Mouse (Mus musculus): Measurements from ENCODE around the gene Gm9573. TPM values are rescaled to one million over a fixed set of nuclear protein-coding genes. Genes with fewer than 3 reads are reported as not detected.

Gene Gm9573
- polyA plus RNA-seq, 1 experiment from 2014 or later = not detected

Other genes with a start within 250 kb of the Gm9573 start
- 1.9 and 2.5 TPM in 2 replicates for gene H2-Q4, start 247.0 kb downstream of the Gm9573 start, polyA plus RNA-seq (2014; fragmentation: Nextera tagmentation; extraction: Ambion mirVana)
- gene H2-Q6, start 201.8 kb downstream of the Gm9573 start, polyA plus RNA-seq (2014; fragmentation: Nextera tagmentation; extraction: Ambion mirVana) = 0.33 and 0.93 TPM in 2 replicates
- gene H2-Q7, start 187.5 kb downstream of the Gm9573 start, polyA plus RNA-seq (2014; fragmentation: Nextera tagmentation; extraction: Ambion mirVana) = 9.3 and 10.0 TPM in 2 replicates
- 0.11 and 0.12 TPM in 2 replicates for gene H2-Q10, start 156.5 kb downstream of the Gm9573 start, polyA plus RNA-seq (2014; fragmentation: Nextera tagmentation; extraction: Ambion mirVana)
- gene Pou5f1, start 120.6 kb downstream of the Gm9573 start, polyA plus RNA-seq (2014; fragmentation: Nextera tagmentation; extraction: Ambion mirVana) = not detected in 2 replicates
- 56.7 and 57.7 TPM in 2 replicates for gene Tcf19, start 109.8 kb downstream of the Gm9573 start, polyA plus RNA-seq (2014; fragmentation: Nextera tagmentation; extraction: Ambion mirVana)
- gene Cchcr1, start 109.5 kb downstream of the Gm9573 start, polyA plus RNA-seq (2014; fragmentation: Nextera tagmentation; extraction: Ambion mirVana) = 8.9 and 10.8 TPM in 2 replicates
- gene Psors1c2, start 93.4 kb downstream of the Gm9573 start, polyA plus RNA-seq (2014; fragmentation: Nextera tagmentation; extraction: Ambion mirVana) = 0.22 and 0.46 TPM in 2 replicates
- gene Cdsn, start 74.5 kb downstream of the Gm9573 start, polyA plus RNA-seq (2014; fragmentation: Nextera tagmentation; extraction: Ambion mirVana) = 0.08 TPM in 1 of 2 replicates, not detected in the other
- gene 2300002M23Rik, start 59.2 kb downstream of the Gm9573 start, polyA plus RNA-seq (2014; fragmentation: Nextera tagmentation; extraction: Ambion mirVana) = not detected in 2 replicates
- not detected in 2 replicates for gene Sfta2, start 25.1 kb downstream of the Gm9573 start, polyA plus RNA-seq (2014; fragmentation: Nextera tagmentation; extraction: Ambion mirVana)
- 0.14 TPM in 1 of 2 replicates, not detected in the other for gene Mucl3, start 17.1 kb upstream of the Gm9573 start, polyA plus RNA-seq (2014; fragmentation: Nextera tagmentation; extraction: Ambion mirVana)
- gene Vars2, start 41.0 kb upstream of the Gm9573 start, polyA plus RNA-seq (2014; fragmentation: Nextera tagmentation; extraction: Ambion mirVana) = 9.8 and 10.5 TPM in 2 replicates
- 39.3 TPM in 2 replicates for gene Gtf2h4, start 47.1 kb upstream of the Gm9573 start, polyA plus RNA-seq (2014; fragmentation: Nextera tagmentation; extraction: Ambion mirVana)
- 78.4 and 92.1 TPM in 2 replicates for gene Ddr1, start 78.0 kb upstream of the Gm9573 start, polyA plus RNA-seq (2014; fragmentation: Nextera tagmentation; extraction: Ambion mirVana)
- 2.5 and 4.0 TPM in 2 replicates for gene Ier3, start 195.0 kb upstream of the Gm9573 start, polyA plus RNA-seq (2014; fragmentation: Nextera tagmentation; extraction: Ambion mirVana)
- 46.9 and 47.4 TPM in 2 replicates for gene Flot1, start 196.6 kb upstream of the Gm9573 start, polyA plus RNA-seq (2014; fragmentation: Nextera tagmentation; extraction: Ambion mirVana)
- gene Tubb5, start 211.7 kb upstream of the Gm9573 start, polyA plus RNA-seq (2014; fragmentation: Nextera tagmentation; extraction: Ambion mirVana) = 1,522 and 1,543 TPM in 2 replicates
- 19.4 and 21.5 TPM in 2 replicates for gene Mdc1, start 214.9 kb upstream of the Gm9573 start, polyA plus RNA-seq (2014; fragmentation: Nextera tagmentation; extraction: Ambion mirVana)
- gene Nrm, start 234.7 kb upstream of the Gm9573 start, polyA plus RNA-seq (2014; fragmentation: Nextera tagmentation; extraction: Ambion mirVana) = 59.8 and 61.0 TPM in 2 replicates
- gene Ppp1r18, start 239.0 kb upstream of the Gm9573 start, polyA plus RNA-seq (2014; fragmentation: Nextera tagmentation; extraction: Ambion mirVana) = 24.1 and 25.2 TPM in 2 replicates